13 mouse cellular contexts compared by ENCODE assay signal in genomic region chr7:142579069-142579468, GRCm38 (mm10). TPM values are rescaled to one million over a fixed set of nuclear protein-coding genes. Genes with fewer than 3 reads are reported as not detected.
DNase-seq lines count a peak whose midpoint lies in the region; ATAC-seq and TF ChIP-seq lines count a peak whose summit lies in the region.
"Had no signal": no experiment of that assay in that cellular context is flagged by ENCODE, and none has a peak within 500 bp of the region (broad histone marks: within the 10 kb centered on the region; RNA-seq: fewer than 3 reads in every experiment).

No protein-coding gene starts in this region.

- peak overlapping the region; percentile 83 for H3K27ac ChIP-seq in gastrocnemius, adult 2 months
- no peak overlapping the region for H3K27ac ChIP-seq in kidney, postnatal 0 days
- H3K27ac ChIP-seq in embryonic facial prominence, embryonic 13.5 days: peak overlapping the region; percentile 99
- H3K27ac ChIP-seq in liver, embryonic 13.5 days: no peak overlapping the region; the same call in 1 of the 2 replicates

- H3K4me2 ChIP-seq in kidney, postnatal 0 days (ENCODE audit: low read length): no peak overlapping the region
- no peak overlapping the region for H3K4me2 ChIP-seq in embryonic facial prominence, embryonic 13.5 days
- peak overlapping the region; percentile 51; the same call in 1 of the 2 replicates for H3K4me2 ChIP-seq in liver, embryonic 13.5 days

- TF ChIP-seq CTCF in gastrocnemius, adult 2 months (IDR thresholded peaks at IDR 0.05): no peak
- peak; percentile 54 for TF ChIP-seq CTCF in kidney, postnatal 0 days (IDR thresholded peaks at IDR 0.05; ENCODE audit: low read depth)

- WGBS in kidney, postnatal 0 days: 55% methylated on average over 5 of the region's 5 CpGs
- 57% methylated on average over 5 of the region's 5 CpGs for WGBS in embryonic facial prominence, embryonic 13.5 days
- 54% methylated on average over 5 of the region's 5 CpGs for WGBS in liver, embryonic 13.5 days (ENCODE audit: insufficient replicate concordance)

- no peak for DNase-seq in gastrocnemius, adult 2 months
- no peak for DNase-seq in gastrocnemius, postnatal 4 days (ENCODE audit: low spot score in 2 of 2)
- no peak for DNase-seq in kidney, postnatal 0 days (ENCODE audit: low spot score)
- no peak for DNase-seq in kidney, postnatal 25 days
- DNase-seq in liver, embryonic 13.5 days: no peak
- no peak for DNase-seq in layer of hippocampus, adult 11-12 months (ENCODE audit: low spot score)
- DNase-seq in adipocyte (ENCODE audit: low spot score): no peak
- DNase-seq: adrenal gland, postnatal 14 days; gastrocnemius, postnatal 14 days; kidney, adult 11 months; retina, postnatal 1 day had no signal

- no peaks in the 10 kb centered on the region for H3K27me3 ChIP-seq in kidney, postnatal 0 days (ENCODE audit: insufficient read depth, low read length)
- no peaks in the 10 kb centered on the region for H3K27me3 ChIP-seq in embryonic facial prominence, embryonic 13.5 days
- peaks cover 13% of the 10 kb centered on the region; the same call in 1 of the 2 replicates for H3K27me3 ChIP-seq in liver, embryonic 13.5 days

- H3K36me3 ChIP-seq in kidney, postnatal 0 days (ENCODE audit: insufficient read depth, low read length): no peaks in the 10 kb centered on the region
- H3K36me3 ChIP-seq in embryonic facial prominence, embryonic 13.5 days: peaks cover 5% of the 10 kb centered on the region; the same call in 1 of the 2 replicates
- H3K36me3 ChIP-seq in liver, embryonic 13.5 days: no peaks in the 10 kb centered on the region

- peaks cover 15% of the 10 kb centered on the region; the same call in 1 of the 2 replicates for H3K4me1 ChIP-seq in kidney, postnatal 0 days (replicated peaks; ENCODE audit: insufficient read depth, low read length)
- peaks cover 53% of the 10 kb centered on the region for H3K4me1 ChIP-seq in embryonic facial prominence, embryonic 13.5 days
- H3K4me1 ChIP-seq in liver, embryonic 13.5 days (replicated peaks): peaks cover 22% of the 10 kb centered on the region

- H3K4me3 ChIP-seq in gastrocnemius, adult 2 months: no peak overlapping the region; the same call in 1 of the 2 replicates
- no peak overlapping the region for H3K4me3 ChIP-seq in kidney, postnatal 0 days (replicated peaks; ENCODE audit: low read depth, low read length)
- H3K4me3 ChIP-seq in embryonic facial prominence, embryonic 13.5 days: no peak overlapping the region
- H3K4me3 ChIP-seq in liver, embryonic 13.5 days (replicated peaks): no peak overlapping the region
- H3K4me3 ChIP-seq: erythroblast, embryonic 14.5 days had no signal

- H3K9me3 ChIP-seq in kidney, postnatal 0 days (replicated peaks; ENCODE audit: low read length): 0 out of 2 replicates have a peak, but pooled peaks cover 6% of the 10 kb centered on the region
- H3K9me3 ChIP-seq in embryonic facial prominence, embryonic 13.5 days: peaks cover 27% of the 10 kb centered on the region
- 0 out of 2 replicates have a peak, but pooled peaks cover 9% of the 10 kb centered on the region for H3K9me3 ChIP-seq in liver, embryonic 13.5 days (replicated peaks)

- intact Hi-C loops in gastrocnemius, adult 2 months (cut with DNase I): no loop called here

- ATAC-seq in kidney, postnatal 0 days (replicated peaks; ENCODE audit: low FRiP score, low read depth): no peak
- ATAC-seq in embryonic facial prominence, embryonic 13.5 days (ENCODE audit: insufficient number of reproducible peaks, insufficient read depth, low FRiP score, low TSS enrichment, low read depth): no peak
- ATAC-seq in liver, embryonic 13.5 days (ENCODE audit: low read depth): no peak

- no peak overlapping the region for H3K9ac ChIP-seq in kidney, postnatal 0 days (ENCODE audit: low read depth, low read length)
- no peak overlapping the region for H3K9ac ChIP-seq in embryonic facial prominence, embryonic 13.5 days
- no peak overlapping the region for H3K9ac ChIP-seq in liver, embryonic 13.5 days

RNA-seq across cellular contexts. Expression of gene Mrpl23, which starts 46.6 kb away (rescaled TPM):
- 1 to 10 TPM in 1 of 2 experiments, under 1 TPM in 1; 0.89 to 1.4 TPM for total RNA-seq in gastrocnemius, adult 2 months (2021)
- 1 to 10 TPM; 6.3 to 9.4 TPM for total RNA-seq in gastrocnemius, postnatal 4 days (2021)
- polyA plus RNA-seq in kidney, postnatal 0 days (2015; fragmentation: Nextera tagmentation; extraction: Ambion mirVana): 21.3 and 22.6 TPM in 2 replicates
- polyA plus RNA-seq in embryonic facial prominence, embryonic 13.5 days (2015; fragmentation: Nextera tagmentation; extraction: Ambion mirVana): 36.0 and 36.7 TPM in 2 replicates
- 11.3 and 12.2 TPM in 2 replicates for polyA plus RNA-seq in liver, embryonic 13.5 days (2015; fragmentation: Nextera tagmentation; extraction: Ambion mirVana)

Comparison
In these comparisons a context has a peak if more than half of its experiments do, and no peak if none do; other contexts are left out.
1. H3K27ac ChIP-seq: peak in gastrocnemius, adult 2 months (single experiment) and embryonic facial prominence, embryonic 13.5 days (single experiment); none in kidney, postnatal 0 days (single experiment) and liver, embryonic 13.5 days (single experiment).